Mouse (Mus musculus) embryonic facial prominence, embryonic 13.5 days (tissue): Measurements from ENCODE around the gene Fut2. TPM values are rescaled to one million over a fixed set of nuclear protein-coding genes. Genes with fewer than 3 reads are reported as not detected.
"Not testable (repeated sequence)": the region's sequence is repeated elsewhere in the genome, so short reads cannot be mapped to it uniquely, and the experiment has no call there.

ENCODE experiments used
- ATAC-seq: fragments of 200-750 bp; cut with Nextera tagmentation; 2 replicates; pipeline ENCODE4 v1.8.0; 2017; ENCODE audit warnings: low read depth; ENCODE audit not compliant: insufficient number of reproducible peaks, insufficient read depth, low FRiP score, low TSS enrichment
- H3K27ac ChIP-seq: fragments of 300-500 bp; sonication (generic); 2 replicates; pipeline ENCODE4 v1.5.1; 2015; ENCODE audit warnings: moderate library complexity, mild to moderate bottlenecking, inconsistent platforms
- H3K27me3 ChIP-seq: fragments of 300-500 bp; sonication (generic); 2 replicates; pipeline ENCODE4 v1.6.1; 2015; ENCODE audit warnings: mild to moderate bottlenecking, inconsistent platforms
- H3K36me3 ChIP-seq: fragments of 300-500 bp; sonication (generic); 2 replicates; pipeline ENCODE4 v1.6.1; 2015; ENCODE audit warnings: mild to moderate bottlenecking, inconsistent platforms
- H3K4me1 ChIP-seq: fragments of 300-500 bp; sonication (generic); 2 replicates; pipeline ENCODE4 v1.6.1; 2015; ENCODE audit warnings: inconsistent platforms
- H3K4me2 ChIP-seq: fragments of 300-500 bp; sonication (generic); 2 replicates; pipeline ENCODE4 v1.6.1; 2015; ENCODE audit warnings: moderate library complexity, mild to moderate bottlenecking, inconsistent platforms
- H3K4me3 ChIP-seq: fragments of 300-500 bp; sonication (generic); 2 replicates; pipeline ENCODE4 v1.5.1; 2015; ENCODE audit warnings: mild to moderate bottlenecking, inconsistent platforms
- H3K9ac ChIP-seq: fragments of 300-500 bp; sonication (generic); 2 replicates; pipeline ENCODE4 v1.6.1; 2015; ENCODE audit warnings: mild to moderate bottlenecking, inconsistent platforms
- H3K9me3 ChIP-seq: fragments of 300-500 bp; sonication (generic); 2 replicates; pipeline ENCODE4 v1.6.1; 2016; ENCODE audit warnings: inconsistent platforms
- WGBS: fragments of 180-500 bp; shearing (Covaris S2); methylation state at CpG from one replicate; pipeline ENCODE4 v1.1.7; 2015; ENCODE audit warnings: mixed read lengths; 5-methylcytosine and 5-hydroxymethylcytosine counted together
- polyA plus RNA-seq: library from polyadenylated mRNA; unstranded; fragments of >200 nt; fragmentation: Nextera tagmentation; extraction: Ambion mirVana; gene quantifications from 2 replicates; pipeline ENCODE4 v1.2.1, GENCODE M21; 2015

Fut2 gene
- polyA plus RNA-seq, 1 experiment from 2014 or later: 0.45 TPM

DNA sequence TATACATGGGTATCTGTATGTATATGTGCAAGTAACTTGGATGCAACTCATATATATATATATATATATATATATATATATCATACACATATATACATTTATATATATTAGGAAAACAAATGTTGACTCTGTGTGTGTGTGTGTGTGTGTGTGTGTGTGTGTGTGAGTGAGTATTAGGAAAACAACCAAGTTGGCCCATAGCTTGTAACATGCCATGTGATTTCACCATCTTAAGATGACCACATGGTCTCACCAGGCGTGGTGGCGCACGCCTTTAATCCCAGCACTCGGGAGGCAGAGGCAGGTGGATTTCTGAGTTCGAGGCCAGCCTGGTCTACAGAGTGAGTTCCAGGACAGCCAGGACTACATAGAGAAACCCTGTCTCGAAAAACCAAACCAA is 4.5 kb downstream of the Fut2 start:
- not testable (repeated sequence) for ATAC-seq, H3K4me3 ChIP-seq, H3K36me3 ChIP-seq, H3K27ac ChIP-seq, H3K4me2 ChIP-seq, H3K27me3 ChIP-seq, H3K9ac ChIP-seq, H3K9me3 ChIP-seq
- H3K4me1 ChIP-seq: peaks cover 19% of the 10 kb centered on the region
- 91% methylated on average over 6 of the region's 6 CpGs for WGBS

DNA sequence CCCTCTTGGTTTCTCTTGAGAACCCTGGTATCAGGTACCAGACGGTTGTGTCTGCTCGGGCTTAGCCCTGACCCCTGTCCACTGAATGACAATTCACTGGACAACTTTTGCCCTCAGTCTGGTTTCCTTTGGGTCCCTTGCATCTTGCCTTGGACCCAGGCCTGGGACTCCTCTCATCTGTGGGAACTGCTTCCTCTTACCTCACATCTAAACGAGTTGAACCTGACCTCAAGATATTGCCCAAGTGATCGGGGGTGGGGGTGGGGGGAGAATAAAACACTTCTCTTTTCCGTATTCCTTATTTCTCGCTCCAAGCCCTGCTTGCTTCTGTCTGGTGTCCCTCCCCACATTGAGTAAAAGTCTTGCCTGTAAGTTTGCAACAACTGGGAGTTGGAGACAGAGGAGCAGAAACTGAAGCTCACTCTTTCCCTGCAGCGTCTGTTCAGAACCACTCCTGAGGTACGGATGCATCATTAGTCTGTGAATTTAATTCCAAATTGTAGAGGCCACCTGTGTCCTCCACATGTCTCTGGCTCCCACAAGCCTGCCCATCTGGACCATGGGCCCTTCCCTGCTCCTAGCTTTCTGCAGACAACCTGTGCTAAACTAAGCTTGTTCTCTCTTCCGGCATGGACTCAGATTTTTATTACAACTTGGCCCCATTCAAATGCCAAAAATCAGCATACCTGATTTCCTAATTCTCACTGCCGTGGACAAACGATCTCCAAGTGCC is 5.3 kb downstream of the Fut2 start:
- no peak for ATAC-seq
- 81% methylated on average over 11 of the region's 11 CpGs for WGBS

GRCm38 (mm10) chr7:45654424-45655047 is 11.7 kb downstream of the Fut2 start:
- WGBS: 27% methylated on average over 17 of the region's 17 CpGs
- Histone ChIP-seq H3K9me3 (no peaks in the 10 kb centered on the region), H3K9ac (no peak overlapping the region), H3K4me2 (peak overlapping the region; percentile 38), H3K4me3 (0 out of 2 replicates have a peak overlapping the region, but pooled peaks have one; percentile 8), H3K27ac (peak overlapping the region; percentile 62; the same call in 1 of the 2 replicates), H3K27me3 (no peaks in the 10 kb centered on the region), H3K36me3 (no peaks in the 10 kb centered on the region), H3K4me1 (peaks cover 16% of the 10 kb centered on the region)
- peak; percentile 59; the same call in 1 of the 2 replicates for ATAC-seq

More for the DNA sequence above, 5.3 kb downstream of the Fut2 start:
- Histone ChIP-seq H3K4me1 (peaks cover 23% of the 10 kb centered on the region), H3K27ac (no peak overlapping the region), H3K9me3 (no peaks in the 10 kb centered on the region), H3K9ac (no peak overlapping the region), H3K27me3 (no peaks in the 10 kb centered on the region), H3K36me3 (no peaks in the 10 kb centered on the region), H3K4me3 (no peak overlapping the region), H3K4me2 (no peak overlapping the region)

- not testable (repeated sequence) for H3K9ac ChIP-seq, H3K4me3 ChIP-seq, H3K27me3 ChIP-seq, H3K27ac ChIP-seq, H3K4me2 ChIP-seq, ATAC-seq, H3K36me3 ChIP-seq, H3K4me1 ChIP-seq, H3K9me3 ChIP-seq
- WGBS: 95% methylated on average over 20 of the region's 20 CpGs
Measured at GRCm38 (mm10) chr7:45650484-45650883, 15.7 kb downstream of the Fut2 start.

- H3K27ac ChIP-seq: no peak overlapping the region
- peaks cover 11% of the 10 kb centered on the region for H3K4me1 ChIP-seq
- no peak for ATAC-seq
- no peaks in the 10 kb centered on the region for H3K27me3 ChIP-seq
- no peak overlapping the region for H3K9ac ChIP-seq
- H3K4me2 ChIP-seq: no peak overlapping the region
- no peaks in the 10 kb centered on the region for H3K9me3 ChIP-seq
- no peaks in the 10 kb centered on the region for H3K36me3 ChIP-seq
- H3K4me3 ChIP-seq: no peak overlapping the region
- WGBS: 78% methylated on average over 8 of the region's 8 CpGs
Measured at GRCm38 (mm10) chr7:45649351-45649750, 16.8 kb downstream of the Fut2 start.

DNA sequence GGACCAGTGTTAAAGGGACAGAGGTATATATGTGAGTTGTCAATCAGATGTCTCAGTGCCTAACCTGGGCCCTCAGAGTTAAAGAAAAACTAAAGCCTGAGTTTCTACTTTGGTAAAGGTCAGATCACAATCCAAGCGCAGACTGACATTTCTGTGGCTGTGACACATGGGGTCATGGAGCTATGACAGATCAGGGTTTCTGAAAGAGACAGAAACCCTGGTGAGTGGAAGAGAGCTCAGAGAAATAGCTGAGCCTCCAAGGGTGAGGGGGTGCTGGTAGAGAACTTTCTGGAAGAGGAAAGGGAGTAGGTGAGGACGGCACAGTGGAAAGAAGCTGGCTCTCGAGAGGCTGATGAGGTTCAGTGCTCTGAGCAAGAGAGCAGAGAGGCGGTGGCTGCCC is 19.5 kb downstream of the Fut2 start:
- H3K27me3 ChIP-seq: no peaks in the 10 kb centered on the region
- H3K9ac ChIP-seq: no peak overlapping the region
- peaks cover 29% of the 10 kb centered on the region for H3K4me1 ChIP-seq
- no peaks in the 10 kb centered on the region for H3K9me3 ChIP-seq
- no peak overlapping the region for H3K4me3 ChIP-seq
- H3K36me3 ChIP-seq: no peaks in the 10 kb centered on the region
- ATAC-seq: no peak
- WGBS: 72% methylated on average over 4 of the region's 4 CpGs
- H3K27ac ChIP-seq: no peak overlapping the region
- H3K4me2 ChIP-seq: no peak overlapping the region

GRCm38 (mm10) chr7:45645591-45645971 is 20.6 kb downstream of the Fut2 start:
- Histone ChIP-seq H3K27ac (no peak overlapping the region), H3K4me2 (no peak overlapping the region), H3K9ac (no peak overlapping the region), H3K36me3 (no peaks in the 10 kb centered on the region), H3K27me3 (no peaks in the 10 kb centered on the region), H3K4me3 (no peak overlapping the region), H3K4me1 (peaks cover 40% of the 10 kb centered on the region), H3K9me3 (no peaks in the 10 kb centered on the region)
- no peak for ATAC-seq
- 87% methylated on average over 7 of the region's 7 CpGs for WGBS

DNA sequence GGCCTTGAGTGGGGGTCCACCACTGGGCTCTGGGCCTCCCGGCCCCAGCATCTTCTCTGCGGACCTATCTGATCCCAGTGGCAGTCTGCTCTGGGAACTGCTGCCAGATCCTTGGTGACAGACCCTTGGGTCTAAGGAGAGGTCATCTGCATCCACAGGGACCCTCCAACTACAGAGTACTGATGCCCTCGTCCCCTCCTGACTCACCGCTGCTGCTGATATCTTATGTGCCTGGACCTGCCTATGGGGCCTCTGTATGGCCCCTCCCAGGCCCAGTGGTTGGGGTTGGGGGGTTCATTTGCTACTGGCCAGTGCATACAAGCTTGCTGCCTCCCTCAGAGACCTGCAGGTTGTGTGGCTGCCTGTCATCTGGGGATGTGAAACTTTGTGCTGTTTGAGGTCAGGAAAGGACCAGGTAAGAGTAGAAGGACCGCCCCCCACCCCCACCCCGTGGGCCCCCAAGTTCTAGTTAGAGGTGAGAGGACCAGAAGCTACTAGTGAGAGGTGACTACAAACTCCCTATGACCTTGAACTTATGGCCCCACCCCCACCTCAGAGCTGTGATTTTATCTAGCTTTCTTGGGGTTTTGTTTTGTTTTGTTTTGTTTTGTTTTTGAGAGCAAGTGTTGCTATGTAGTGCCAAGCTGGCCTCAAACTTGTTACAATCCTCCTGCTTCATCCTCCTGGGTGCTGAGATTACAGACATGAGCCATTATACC is 21.2 kb downstream of the Fut2 start:
- no peak for ATAC-seq
- H3K27ac ChIP-seq: peak overlapping the region; percentile 87; the same call in 1 of the 2 replicates
- H3K27me3 ChIP-seq: no peaks in the 10 kb centered on the region
- peak overlapping the region; percentile 81 for H3K4me2 ChIP-seq
- no peaks in the 10 kb centered on the region for H3K36me3 ChIP-seq
- 65% methylated on average over 6 of the region's 6 CpGs for WGBS
- H3K9me3 ChIP-seq: no peaks in the 10 kb centered on the region
- H3K9ac ChIP-seq: peak overlapping the region; percentile 58; the same call in 1 of the 2 replicates
- H3K4me1 ChIP-seq: peaks cover 41% of the 10 kb centered on the region
- no peak overlapping the region for H3K4me3 ChIP-seq

DNA sequence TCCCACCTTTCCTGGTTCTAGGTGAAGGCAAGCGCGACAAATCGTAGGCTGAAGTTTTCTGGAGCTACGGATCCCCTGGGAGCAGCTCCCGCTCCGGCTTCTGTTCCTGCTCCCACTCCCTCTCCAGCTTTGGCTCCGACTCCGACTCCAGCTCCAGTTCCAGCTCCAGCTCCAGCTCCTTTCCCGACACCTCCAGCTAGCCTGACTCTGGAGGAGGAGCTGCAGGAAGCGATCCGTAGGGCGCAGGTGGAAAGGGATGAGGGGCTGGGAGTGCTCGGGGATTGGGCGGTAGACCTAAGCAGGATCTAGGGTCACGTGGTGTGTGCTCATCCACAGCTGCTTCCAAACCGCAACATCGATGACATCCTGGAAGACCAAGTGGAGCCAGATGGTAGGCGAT is 22.0 kb downstream of the Fut2 start:
- Histone ChIP-seq H3K4me1 (peaks cover 41% of the 10 kb centered on the region), H3K4me2 (peak overlapping the region; percentile 81), H3K9ac (peak overlapping the region; percentile 58), H3K27ac (peak overlapping the region; percentile 87), H3K27me3 (no peaks in the 10 kb centered on the region), H3K36me3 (no peaks in the 10 kb centered on the region), H3K4me3 (peak overlapping the region; percentile 54), H3K9me3 (no peaks in the 10 kb centered on the region)
- 3% methylated on average over 18 of the region's 18 CpGs for WGBS
- 0 out of 2 replicates have a peak, but pooled peaks have one; percentile 15 for ATAC-seq

- peak; percentile 88 for ATAC-seq
- Histone ChIP-seq H3K27me3 (no peaks in the 10 kb centered on the region), H3K4me1 (peaks cover 41% of the 10 kb centered on the region), H3K9me3 (no peaks in the 10 kb centered on the region), H3K36me3 (no peaks in the 10 kb centered on the region), H3K27ac (peak overlapping the region; percentile 95), H3K4me2 (peak overlapping the region; percentile 81), H3K4me3 (peak overlapping the region; percentile 54), H3K9ac (peak overlapping the region; percentile 83)
- WGBS: 1% methylated on average over 28 of the region's 28 CpGs
Measured at GRCm38 (mm10) chr7:45643441-45644178, 22.6 kb downstream of the Fut2 start.
